Mouse (Mus musculus) macrophage (primary cell): ENCODE results near the gene Ranbp1. TPM values are rescaled to one million over a fixed set of nuclear protein-coding genes. Genes with fewer than 3 reads are reported as not detected.

Experiments
- H3K27ac ChIP-seq: fragments of 350-480 bp; formaldehyde crosslinking; 2 replicates; pipeline ENCODE4 v1.9.0; 2021
- H3K36me3 ChIP-seq: fragments of 350-480 bp; formaldehyde crosslinking; 2 replicates; pipeline ENCODE4 v1.9.0; 2021; ENCODE audit errors: inconsistent target
- H3K4me3 ChIP-seq: fragments of 350-480 bp; formaldehyde crosslinking; 2 replicates; pipeline ENCODE4 v1.9.0; 2021; ENCODE audit errors: inconsistent target
- H3K79me2 ChIP-seq: fragments of 350-480 bp; formaldehyde crosslinking; 2 replicates; pipeline ENCODE4 v1.9.0; 2021; ENCODE audit errors: inconsistent target
- WGBS: methylation state at CpG from one replicate; pipeline ENCODE4 v1.1.7; 2026; ENCODE audit warnings: inconsistent platforms; ENCODE audit not compliant: missing documents; 5-methylcytosine and 5-hydroxymethylcytosine counted together
- polyA plus RNA-seq: library from polyadenylated mRNA; stranded (reverse); fragments of 250-400 nt; gene quantifications from 3 replicates; pipeline ENCODE4 v1.2.4, GENCODE M21; 2018; ENCODE audit warnings: inconsistent platforms

Ranbp1 gene
- polyA plus RNA-seq, 1 experiment from 2014 or later = 228 TPM

GRCm38 (mm10) chr16:18228856-18229255, 19.7 kb downstream of the Ranbp1 start:
- peaks cover 25% of the 10 kb centered on the region for H3K36me3 ChIP-seq

GRCm38 (mm10) chr16:18227897-18228422, 20.6 kb downstream of the Ranbp1 start:
- peaks cover 25% of the 10 kb centered on the region for H3K36me3 ChIP-seq
- H3K79me2 ChIP-seq = peaks cover 24% of the 10 kb centered on the region; the same call in 1 of the 2 replicates
- WGBS = 98% methylated on average over 20 of the region's 20 CpGs
- H3K27ac ChIP-seq = no peak overlapping the region
- no peak overlapping the region for H3K4me3 ChIP-seq

More at GRCm38 (mm10) chr16:18228856-18229255, 19.7 kb downstream of the Ranbp1 start:
- Histone ChIP-seq H3K4me3 (no peak overlapping the region), H3K79me2 (peaks cover 28% of the 10 kb centered on the region; the same call in 1 of the 2 replicates), H3K27ac (no peak overlapping the region)
- WGBS = 98% methylated on average over 4 of the region's 4 CpGs

- Histone ChIP-seq H3K27ac (no peak overlapping the region), H3K79me2 (peaks cover 24% of the 10 kb centered on the region; the same call in 1 of the 2 replicates), H3K4me3 (no peak overlapping the region), H3K36me3 (peaks cover 25% of the 10 kb centered on the region)
- WGBS = 95% methylated on average over 12 of the region's 13 CpGs
Observed at GRCm38 (mm10) chr16:18227187-18227586, 21.3 kb downstream of the Ranbp1 start.

GRCm38 (mm10) chr16:18222188-18222587, 26.3 kb downstream of the Ranbp1 start:
- Histone ChIP-seq H3K27ac (no peak overlapping the region), H3K79me2 (no peaks in the 10 kb centered on the region), H3K36me3 (peaks cover 17% of the 10 kb centered on the region), H3K4me3 (no peak overlapping the region)
- 88% methylated on average over 11 of the region's 11 CpGs for WGBS

- 73% methylated on average over 11 of the region's 11 CpGs for WGBS
Observed at GRCm38 (mm10) chr16:18221543-18221898, 27.0 kb downstream of the Ranbp1 start.

GRCm38 (mm10) chr16:18220856-18221542, 27.5 kb downstream of the Ranbp1 start:
- no peaks in the 10 kb centered on the region for H3K79me2 ChIP-seq
- H3K27ac ChIP-seq = no peak overlapping the region
- H3K36me3 ChIP-seq = peaks cover 9% of the 10 kb centered on the region; the same call in 1 of the 2 replicates
- H3K4me3 ChIP-seq = no peak overlapping the region
- 87% methylated on average over 6 of the region's 6 CpGs for WGBS

More at GRCm38 (mm10) chr16:18221543-18221898, 27.0 kb downstream of the Ranbp1 start:
- Histone ChIP-seq H3K4me3 (no peak overlapping the region), H3K27ac (no peak overlapping the region), H3K79me2 (no peaks in the 10 kb centered on the region), H3K36me3 (peaks cover 15% of the 10 kb centered on the region)

- 0 out of 2 replicates have a peak, but pooled peaks cover 8% of the 10 kb centered on the region for H3K36me3 ChIP-seq
- H3K4me3 ChIP-seq = no peak overlapping the region
- H3K79me2 ChIP-seq = no peaks in the 10 kb centered on the region
- WGBS = 32% methylated on average over 8 of the region's 8 CpGs
- H3K27ac ChIP-seq = no peak overlapping the region
Observed at GRCm38 (mm10) chr16:18220001-18220400, 28.5 kb downstream of the Ranbp1 start.

GRCm38 (mm10) chr16:18218580-18218996, 29.9 kb downstream of the Ranbp1 start:
- no peaks in the 10 kb centered on the region for H3K79me2 ChIP-seq
- 96% methylated on average over 5 of the region's 9 CpGs for WGBS
- H3K27ac ChIP-seq = no peak overlapping the region
- H3K4me3 ChIP-seq = no peak overlapping the region
- H3K36me3 ChIP-seq = no peaks in the 10 kb centered on the region

GRCm38 (mm10) chr16:18217579-18217978, 31.0 kb downstream of the Ranbp1 start, which contains the start of gene Ccdc188:
Gene Ccdc188, plus strand, starts transcription at chr16:18217879.
- H3K36me3 ChIP-seq = no peaks in the 10 kb centered on the region
- H3K27ac ChIP-seq = no peak within 1 kb of the TSS
- H3K79me2 ChIP-seq = no peaks in the 10 kb centered on the region
- 95% methylated on average over 4 of the region's 4 CpGs for WGBS
- H3K4me3 ChIP-seq = no peak within 1 kb of the TSS

- 84% methylated on average over 7 of the region's 7 CpGs for WGBS
- no peaks in the 10 kb centered on the region for H3K36me3 ChIP-seq
- no peak overlapping the region for H3K4me3 ChIP-seq
- H3K79me2 ChIP-seq = no peaks in the 10 kb centered on the region
- no peak overlapping the region for H3K27ac ChIP-seq
Observed at GRCm38 (mm10) chr16:18214858-18215257, 33.7 kb downstream of the Ranbp1 start.

GRCm38 (mm10) chr16:18213689-18214088, 34.8 kb downstream of the Ranbp1 start:
- no peak overlapping the region for H3K4me3 ChIP-seq
- no peaks in the 10 kb centered on the region for H3K36me3 ChIP-seq
- WGBS = 73% methylated on average over 6 of the region's 6 CpGs
- H3K27ac ChIP-seq = no peak overlapping the region
- H3K79me2 ChIP-seq = no peaks in the 10 kb centered on the region

- no peak overlapping the region for H3K27ac ChIP-seq
- WGBS = 44% methylated on average over 10 of the region's 10 CpGs
- H3K36me3 ChIP-seq = no peaks in the 10 kb centered on the region
Observed at GRCm38 (mm10) chr16:18211417-18212171, 36.9 kb downstream of the Ranbp1 start.

GRCm38 (mm10) chr16:18210701-18211416, 37.7 kb downstream of the Ranbp1 start:
- H3K4me3 ChIP-seq = no peak overlapping the region
- H3K27ac ChIP-seq = no peak overlapping the region
- WGBS = 43% methylated on average over 3 of the region's 8 CpGs
- H3K36me3 ChIP-seq = no peaks in the 10 kb centered on the region
- no peaks in the 10 kb centered on the region for H3K79me2 ChIP-seq

More at GRCm38 (mm10) chr16:18211417-18212171, 36.9 kb downstream of the Ranbp1 start:
- Histone ChIP-seq H3K4me3 (no peak overlapping the region), H3K79me2 (no peaks in the 10 kb centered on the region)

GRCm38 (mm10) chr16:18203430-18204091, 45.0 kb downstream of the Ranbp1 start:
- Histone ChIP-seq H3K79me2 (no peaks in the 10 kb centered on the region), H3K36me3 (no peaks in the 10 kb centered on the region), H3K27ac (no peak overlapping the region), H3K4me3 (no peak overlapping the region)
- WGBS = 90% methylated on average over 7 of the region's 7 CpGs
